Mouse (Mus musculus) kidney, postnatal 0 days (tissue): Measurements from ENCODE around the gene Gm3336. TPM values are rescaled to one million over a fixed set of nuclear protein-coding genes. Genes with fewer than 3 reads are reported as not detected.

Source experiments
- ATAC-seq: fragments of 200-750 bp; cut with Nextera tagmentation; replicated peaks from 2 replicates; pipeline ENCODE4 v1.8.0; 2017; ENCODE audit warnings: low read depth, moderate number of reproducible peaks, moderate TSS enrichment, moderate library complexity; ENCODE audit not compliant: low FRiP score
- DNase-seq: peaks from one replicate; pipeline ENCODE4 v3.0.0-alpha.2; 2016; ENCODE audit warnings: low spot score
- H3K27ac ChIP-seq: fragments of 300-500 bp; sonication (generic); 2 replicates; pipeline ENCODE4 v1.5.1; 2014; ENCODE audit warnings: mild to moderate bottlenecking
- H3K27me3 ChIP-seq: fragments of 300-500 bp; sonication (generic); 2 replicates; pipeline ENCODE4 v1.6.1; 2014; ENCODE audit warnings: low read length, mixed read lengths; ENCODE audit not compliant: insufficient read depth
- H3K36me3 ChIP-seq: fragments of 300-500 bp; sonication (generic); 2 replicates; pipeline ENCODE4 v1.6.1; 2014; ENCODE audit warnings: low read length, mixed read lengths; ENCODE audit not compliant: insufficient read depth
- H3K4me1 ChIP-seq: fragments of 300-500 bp; sonication (generic); replicated peaks from 2 replicates; pipeline ENCODE4 v1.6.1; 2014; ENCODE audit warnings: antibody characterized with exemption, low read length, mixed read lengths; ENCODE audit not compliant: insufficient read depth
- H3K4me2 ChIP-seq: fragments of 300-500 bp; sonication (generic); 2 replicates; pipeline ENCODE4 v1.6.1; 2014; ENCODE audit warnings: mild to moderate bottlenecking, low read length, moderate library complexity, mixed read lengths
- H3K4me3 ChIP-seq: fragments of 300-500 bp; sonication (generic); replicated peaks from 2 replicates; pipeline ENCODE4 v1.5.1; 2014; ENCODE audit warnings: low read depth, low read length
- H3K9ac ChIP-seq: fragments of 300-500 bp; sonication (generic); 2 replicates; pipeline ENCODE4 v1.6.1; 2014; ENCODE audit warnings: low read depth, low read length
- H3K9me3 ChIP-seq: fragments of 300-500 bp; sonication (generic); replicated peaks from 2 replicates; pipeline ENCODE4 v1.6.1; 2016; ENCODE audit warnings: low read length, inconsistent platforms, mixed read lengths
- CTCF ChIP-seq: IDR thresholded peaks from 2 replicates; pipeline ENCODE4 v1.5.1; 2016; ENCODE audit warnings: antibody characterized with exemption, low read depth, mild to moderate bottlenecking, moderate library complexity
- WGBS: fragments of 180-500 bp; shearing (Covaris S2); extraction: QIAGEN DNeasy Blood & Tissue Kit; methylation state at CpG from one replicate; pipeline ENCODE4 v1.1.7; 2014; 5-methylcytosine and 5-hydroxymethylcytosine counted together
- polyA plus RNA-seq: library from polyadenylated mRNA; unstranded; fragments of >200 nt; fragmentation: Nextera tagmentation; extraction: Ambion mirVana; gene quantifications from 2 replicates; pipeline ENCODE4 v1.2.1, GENCODE M21; 2015

Gene Gm3336
- 0.70 and 0.74 TPM in 2 replicates for polyA plus RNA-seq

GRCm38 (mm10) chr8:70718297-70718696 is at the start of gene Gm3336:
Gm3336 (plus strand) TSS chr8:70718543.
- H3K36me3 ChIP-seq, result no peaks in the 10 kb centered on the region
- DNase-seq, result peak; percentile 60
- peak; percentile 90 for TF ChIP-seq CTCF
- no peak within 1 kb of the TSS for H3K4me3 ChIP-seq
- ATAC-seq, result peak; percentile 25
- H3K4me2 ChIP-seq, result no peak within 1 kb of the TSS
- WGBS, result 3% methylated on average over 18 of the region's 19 CpGs
- H3K27me3 ChIP-seq, result no peaks in the 10 kb centered on the region
- H3K9me3 ChIP-seq, result no peaks in the 10 kb centered on the region
- H3K9ac ChIP-seq, result no peak within 1 kb of the TSS
- no peak within 1 kb of the TSS for H3K27ac ChIP-seq
- H3K4me1 ChIP-seq, result no peaks in the 10 kb centered on the region

GRCm38 (mm10) chr8:70671615-70672324 is 46.6 kb upstream of the Gm3336 start:
- H3K9me3 ChIP-seq, result no peaks in the 10 kb centered on the region
- H3K36me3 ChIP-seq, result peaks cover 3% of the 10 kb centered on the region; the same call in 1 of the 2 replicates
- DNase-seq, result no peak
- H3K4me1 ChIP-seq, result peaks cover 18% of the 10 kb centered on the region
- no peak overlapping the region for H3K4me3 ChIP-seq
- H3K9ac ChIP-seq, result no peak overlapping the region
- no peak for ATAC-seq
- H3K27ac ChIP-seq, result peak overlapping the region; percentile 83; the same call in 1 of the 2 replicates
- 60% methylated on average over 10 of the region's 10 CpGs for WGBS
- H3K27me3 ChIP-seq, result no peaks in the 10 kb centered on the region
- TF ChIP-seq CTCF, result no peak
- no peak overlapping the region for H3K4me2 ChIP-seq

DNA sequence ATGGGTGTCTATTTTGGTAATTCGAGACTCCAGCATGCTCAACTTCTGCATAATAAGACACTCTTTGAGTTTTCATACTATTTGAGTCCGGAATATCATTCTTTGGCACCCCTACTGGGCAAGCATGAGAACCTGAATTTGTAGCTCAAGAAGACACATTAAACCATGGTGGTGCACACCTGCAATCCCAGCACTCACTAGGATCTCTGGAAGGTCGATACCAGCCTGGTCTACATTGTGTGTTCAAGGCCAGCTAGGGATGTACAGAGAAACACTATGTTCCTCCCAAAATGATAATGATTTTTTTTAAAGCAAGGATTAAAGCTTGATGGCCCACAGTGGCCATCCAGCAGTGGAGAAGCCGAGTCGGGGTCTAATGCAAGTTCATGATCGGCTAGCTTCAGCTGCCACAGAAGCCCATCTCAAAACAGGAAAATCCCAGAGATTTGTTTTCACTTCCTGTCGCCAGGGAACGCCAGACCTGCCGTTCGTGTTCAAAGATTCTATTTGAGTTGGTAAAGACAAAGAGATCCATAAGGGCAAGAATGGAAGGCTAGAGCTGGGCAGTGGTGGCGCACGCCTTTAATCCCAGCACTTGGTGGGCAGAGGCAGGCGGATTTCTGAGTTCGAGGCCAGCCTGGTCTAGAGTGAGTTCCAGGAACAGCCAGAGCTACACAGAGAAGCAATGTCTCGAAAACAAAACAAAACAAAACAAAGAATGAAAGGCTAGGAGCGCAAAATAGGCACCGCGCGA is 45.8 kb upstream of the Gm3336 start:
- Histone ChIP-seq H3K9me3 (no peaks in the 10 kb centered on the region), H3K4me1 (peaks cover 18% of the 10 kb centered on the region), H3K9ac (peak overlapping the region; percentile 24; the same call in 1 of the 2 replicates), H3K36me3 (peaks cover 3% of the 10 kb centered on the region; the same call in 1 of the 2 replicates), H3K27ac (peak overlapping the region; percentile 83), H3K27me3 (no peaks in the 10 kb centered on the region), H3K4me3 (0 out of 2 replicates have a peak overlapping the region, but pooled peaks have one; percentile 9), H3K4me2 (peak overlapping the region; percentile 51)
- TF ChIP-seq CTCF, result peak; percentile 37; the same call in 1 of the 2 replicates
- DNase-seq, result peak; percentile 49
- ATAC-seq, result no peak
- WGBS, result 35% methylated on average over 19 of the region's 19 CpGs

DNA sequence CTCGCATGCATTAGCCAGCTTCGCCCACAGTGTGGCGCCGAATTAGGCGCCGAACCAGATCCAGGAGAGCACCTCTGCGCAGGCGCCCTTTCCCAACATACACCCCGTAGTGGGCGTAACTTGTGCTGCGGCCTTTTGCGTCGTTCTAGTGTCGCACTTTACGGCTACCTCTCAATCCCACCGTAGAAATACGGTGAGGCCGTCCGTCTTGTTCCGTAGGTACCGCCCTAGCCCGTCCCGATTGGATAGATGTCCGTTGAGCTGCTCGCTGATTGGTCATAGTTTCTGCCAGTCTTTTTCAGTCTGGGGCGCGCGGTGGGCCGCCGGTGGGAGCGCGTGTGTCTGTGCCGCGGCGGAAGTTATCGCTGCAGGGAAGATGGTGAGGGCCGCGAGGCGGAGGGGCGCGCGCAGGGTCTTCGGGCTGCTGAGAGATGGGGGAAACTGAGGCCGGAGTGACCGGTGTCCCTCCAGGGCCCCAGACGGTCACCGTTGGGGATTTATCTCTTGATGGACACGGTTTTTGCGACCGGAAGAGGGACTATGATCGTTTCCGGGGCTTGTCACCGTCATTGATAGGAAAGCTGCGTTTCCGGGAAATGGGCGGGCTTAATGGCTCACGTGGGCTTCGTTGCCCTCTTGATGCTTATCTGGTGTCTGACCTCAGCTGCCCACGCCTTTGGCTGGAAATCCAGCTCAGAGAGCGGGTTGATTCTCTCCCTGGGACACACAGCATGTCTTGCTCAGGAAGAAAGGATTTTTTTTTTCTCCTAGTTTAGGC is 45.1 kb upstream of the Gm3336 start, which contains the start of gene Lsm4:
Lsm4 (plus strand) TSS at position 170 of the 778 bp plus-strand sequence.
- Histone ChIP-seq H3K36me3 (peaks cover 4% of the 10 kb centered on the region), H3K4me3 (peak within 1 kb of the TSS; percentile 60), H3K27ac (peak within 1 kb of the TSS; percentile 96), H3K9ac (peak within 1 kb of the TSS; percentile 67), H3K27me3 (no peaks in the 10 kb centered on the region), H3K9me3 (no peaks in the 10 kb centered on the region), H3K4me1 (peaks cover 18% of the 10 kb centered on the region), H3K4me2 (peak within 1 kb of the TSS; percentile 53)
- under 1% methylated on average over 60 of the region's 60 CpGs for WGBS
- ATAC-seq, result peak; percentile 96
- peak; percentile 89 for TF ChIP-seq CTCF
- peak; percentile 100 for DNase-seq

- no peak for TF ChIP-seq CTCF
- Histone ChIP-seq H3K9ac (peak overlapping the region; percentile 67; the same call in 1 of the 2 replicates), H3K4me3 (peak overlapping the region; percentile 60), H3K27me3 (no peaks in the 10 kb centered on the region), H3K4me2 (peak overlapping the region; percentile 53), H3K27ac (peak overlapping the region; percentile 96), H3K36me3 (peaks cover 11% of the 10 kb centered on the region), H3K4me1 (peaks cover 18% of the 10 kb centered on the region), H3K9me3 (no peaks in the 10 kb centered on the region)
- WGBS, result 79% methylated on average over 3 of the region's 3 CpGs
- DNase-seq (no peak), ATAC-seq (no peak)
Observed at GRCm38 (mm10) chr8:70674109-70674508, 44.2 kb upstream of the Gm3336 start.
